Comparison of ENCODE assay signal across 8 mouse cellular contexts in genomic region chr3:89519894-89520293, GRCm38 (mm10). TPM values are rescaled to one million over a fixed set of nuclear protein-coding genes. Genes with fewer than 3 reads are reported as not detected.
A peak's percentile ranks its signal among the peaks of the same experiment; 100 is the strongest.
DNase-seq lines count a peak whose midpoint lies in the region; ATAC-seq and TF ChIP-seq lines count a peak whose summit lies in the region.

TSS of gene Kcnn3 (plus strand) at chr3:89520164.

- H3K9ac ChIP-seq in hindbrain, embryonic 16.5 days (ENCODE audit: low read depth, low read length) = peak within 1 kb of the TSS; percentile 74

- H3K4me2 ChIP-seq in hindbrain, embryonic 16.5 days (ENCODE audit: low read length) = peak within 1 kb of the TSS; percentile 93

- H3K4me3 ChIP-seq in cortical plate, adult 2 months (ENCODE audit: insufficient read depth, low read length) = peak within 1 kb of the TSS; percentile 59
- H3K4me3 ChIP-seq in hindbrain, embryonic 16.5 days (ENCODE audit: low read length) = peak within 1 kb of the TSS; percentile 50

- TF ChIP-seq CTCF in cortical plate, adult 2 months (IDR thresholded peaks at IDR 0.05; ENCODE audit: extremely low read depth, insufficient read depth, low read length) = no peak

- under 1% methylated on average over 15 of the region's 15 CpGs for WGBS in hindbrain, embryonic 16.5 days

- 0 out of 2 replicates have a peak within 1 kb of the TSS, but pooled peaks have one; percentile 22 for H3K27ac ChIP-seq in cortical plate, adult 2 months (ENCODE audit: insufficient read depth, low read length)
- peak within 1 kb of the TSS; percentile 65 for H3K27ac ChIP-seq in hindbrain, embryonic 16.5 days (ENCODE audit: low read depth, low read length)

- DNase-seq in adrenal gland, adult 2 months = peak; percentile 88
- DNase-seq in gastrocnemius, postnatal 10 days = peak; percentile 84
- DNase-seq in layer of hippocampus, postnatal 36 days = peak; percentile 91
- peak; percentile 95 for DNase-seq in lung, postnatal 10 days
- peak; percentile 36 for DNase-seq in retina, adult 2 months (ENCODE audit: low read depth, low spot score)
- DNase-seq in urinary bladder, postnatal 4 days (ENCODE audit: low spot score in 2 of 2) = peak; percentile 76 to 86

- TF ChIP-seq POLR2A in cortical plate, adult 2 months (IDR thresholded peaks at IDR 0.05; ENCODE audit: extremely low read depth, insufficient read depth, low read length) = peak; percentile 99

- no peaks in the 10 kb centered on the region for H3K36me3 ChIP-seq in hindbrain, embryonic 16.5 days (ENCODE audit: control insufficient read depth, insufficient read depth, low read length)

- 0 out of 2 replicates have a peak, but pooled peaks cover under 1% of the 10 kb centered on the region for H3K4me1 ChIP-seq in cortical plate, adult 2 months (ENCODE audit: control insufficient read depth, insufficient read depth, low read length)
- peaks cover 18% of the 10 kb centered on the region for H3K4me1 ChIP-seq in hindbrain, embryonic 16.5 days (ENCODE audit: control insufficient read depth, insufficient read depth, low read depth, low read length)

- peak; percentile 94 for ATAC-seq in hindbrain, embryonic 16.5 days

- no peaks in the 10 kb centered on the region for H3K27me3 ChIP-seq in hindbrain, embryonic 16.5 days (replicated peaks; ENCODE audit: control insufficient read depth, insufficient read depth, low read length)

- H3K9me3 ChIP-seq in hindbrain, embryonic 16.5 days (ENCODE audit: control insufficient read depth, low read length) = no peaks in the 10 kb centered on the region; the same call in 1 of the 2 replicates

RNA-seq across cellular contexts. Expression of gene Kcnn3, which starts in this region (rescaled TPM):
- 1 to 10 TPM; 3.1 to 5.2 TPM for total RNA-seq in adrenal gland, adult 2 months (2021)
- 1.7 and 2.0 TPM in 2 replicates for polyA plus RNA-seq in adrenal gland, adult 2 months (2012; rRNA removed)
- 9.5 and 10.9 TPM in 2 replicates for polyA plus RNA-seq in cortical plate, adult 2 months (2012; rRNA removed)
- total RNA-seq in gastrocnemius, postnatal 10 days (2021) = 10 to 100 TPM in 1 of 2 experiments, 1 to 10 TPM in 1; 6.9 to 11.9 TPM
- polyA plus RNA-seq in hindbrain, embryonic 16.5 days (2015; fragmentation: Nextera tagmentation; extraction: Ambion mirVana) = 9.0 and 10.4 TPM in 2 replicates
- 10 to 100 TPM; 24.4 to 29.0 TPM for total RNA-seq in layer of hippocampus, postnatal 36 days (2021)

Comparison
In these comparisons a context has a peak if more than half of its experiments do, and no peak if none do; other contexts are left out.
1. Peak in every context shown above with its lines: DNase-seq, ATAC-seq, H3K4me3 ChIP-seq and H3K27ac ChIP-seq.
2. DNase-seq: peak in every context shown above with its lines; median percentile 95 in lung, postnatal 10 days; 91 in layer of hippocampus, postnatal 36 days; 88 in adrenal gland, adult 2 months; 84 in gastrocnemius, postnatal 10 days; 81 in urinary bladder, postnatal 4 days; 36 in retina, adult 2 months.